Mouse (Mus musculus): ENCODE data around the gene Tex29.
"Not testable (repeated sequence)": the region's sequence is repeated elsewhere in the genome, so short reads cannot be mapped to it uniquely, and the experiment has no call there.

Tex29 gene

GRCm38 (mm10) chr8:11831174-11831573 lies 9.1 kb upstream of the Tex29 start:
- no peak for DNase-seq (ENCODE audit: low read depth)

GRCm38 (mm10) chr8:11831939-11832338 lies 8.3 kb upstream of the Tex29 start:
- no peak for DNase-seq (ENCODE audit: low read depth)

GRCm38 (mm10) chr8:11833157-11833556 lies 7.1 kb upstream of the Tex29 start:
- DNase-seq (ENCODE audit: low read depth), result no peak

- DNase-seq (ENCODE audit: low read depth), result no peak
These were observed 6.1 kb upstream of the Tex29 start for GRCm38 (mm10) chr8:11834200-11834599.

GRCm38 (mm10) chr8:11834691-11835090 lies 5.6 kb upstream of the Tex29 start:
- DNase-seq (ENCODE audit: low read depth), result no peak

GRCm38 (mm10) chr8:11841571-11841970 lies 1.3 kb downstream of the Tex29 start:
- no peak for DNase-seq (ENCODE audit: low read depth)

- DNase-seq (ENCODE audit: low read depth), result no peak
These were observed 2.5 kb downstream of the Tex29 start for GRCm38 (mm10) chr8:11842757-11843156.

- no peak for DNase-seq (ENCODE audit: low read depth)
These were observed 3.5 kb downstream of the Tex29 start for GRCm38 (mm10) chr8:11843677-11844315.

- DNase-seq (ENCODE audit: low read depth), result no peak
These were observed 4.0 kb downstream of the Tex29 start for GRCm38 (mm10) chr8:11844316-11844685.

- no peak for DNase-seq (ENCODE audit: low read depth)
These were observed 6.5 kb downstream of the Tex29 start for GRCm38 (mm10) chr8:11846807-11847206.

GRCm38 (mm10) chr8:11867832-11868231 lies 27.6 kb downstream of the Tex29 start:
- no peak for DNase-seq (ENCODE audit: low read depth)

- not testable (repeated sequence) for DNase-seq (ENCODE audit: low read depth)
These were observed 34.0 kb downstream of the Tex29 start for GRCm38 (mm10) chr8:11874227-11874626.

- DNase-seq (ENCODE audit: low read depth), result no peak
These were observed 44.4 kb downstream of the Tex29 start for GRCm38 (mm10) chr8:11884646-11885045.

- DNase-seq (ENCODE audit: low read depth), result no peak
These were observed 45.8 kb downstream of the Tex29 start for GRCm38 (mm10) chr8:11885881-11886699.

GRCm38 (mm10) chr8:11886824-11887223 lies 46.5 kb downstream of the Tex29 start:
- no peak for DNase-seq (ENCODE audit: low read depth)

- DNase-seq (ENCODE audit: low read depth), result peak; percentile 3
These were observed 49.1 kb downstream of the Tex29 start for GRCm38 (mm10) chr8:11889156-11890018.

GRCm38 (mm10) chr8:11892756-11893155 lies 52.5 kb downstream of the Tex29 start:
- DNase-seq (ENCODE audit: low read depth), result no peak

GRCm38 (mm10) chr8:11896022-11896662 lies 55.9 kb downstream of the Tex29 start:
- no peak for DNase-seq (ENCODE audit: low read depth)

GRCm38 (mm10) chr8:11896677-11897076 lies 56.4 kb downstream of the Tex29 start:
- DNase-seq (ENCODE audit: low read depth), result no peak

- no peak for DNase-seq (ENCODE audit: low read depth)
These were observed 58.5 kb downstream of the Tex29 start for GRCm38 (mm10) chr8:11898814-11899213.
